Mouse (Mus musculus) bone marrow, adult 2 months (tissue): Measurements from ENCODE around the gene Helq.

Experiments used
- CTCF ChIP-seq: fragments of 200-500 bp; IDR thresholded peaks from 2 replicates; pipeline ENCODE4 v1.5.1; 2011; ENCODE audit warnings: low read length, control low read depth; ENCODE audit not compliant: control insufficient read depth, insufficient read depth
- POLR2A ChIP-seq: fragments of 200-500 bp; IDR thresholded peaks from 2 replicates; pipeline ENCODE4 v1.6.1; 2011; ENCODE audit warnings: low read depth, mild to moderate bottlenecking, control low read depth, low read length, borderline replicate concordance; ENCODE audit not compliant: control insufficient read depth

- TF ChIP-seq POLR2A (no peak), CTCF (no peak)
These were observed 72.4 kb downstream of the Helq start for GRCm38 (mm10) chr5:100726001-100726400.
